Mouse (Mus musculus): ENCODE data around the gene Pip4k2b.
"Not testable (repeated sequence)": the region's sequence is repeated elsewhere in the genome, so short reads cannot be mapped to it uniquely, and the experiment has no call there.

Gene Pip4k2b

DNA sequence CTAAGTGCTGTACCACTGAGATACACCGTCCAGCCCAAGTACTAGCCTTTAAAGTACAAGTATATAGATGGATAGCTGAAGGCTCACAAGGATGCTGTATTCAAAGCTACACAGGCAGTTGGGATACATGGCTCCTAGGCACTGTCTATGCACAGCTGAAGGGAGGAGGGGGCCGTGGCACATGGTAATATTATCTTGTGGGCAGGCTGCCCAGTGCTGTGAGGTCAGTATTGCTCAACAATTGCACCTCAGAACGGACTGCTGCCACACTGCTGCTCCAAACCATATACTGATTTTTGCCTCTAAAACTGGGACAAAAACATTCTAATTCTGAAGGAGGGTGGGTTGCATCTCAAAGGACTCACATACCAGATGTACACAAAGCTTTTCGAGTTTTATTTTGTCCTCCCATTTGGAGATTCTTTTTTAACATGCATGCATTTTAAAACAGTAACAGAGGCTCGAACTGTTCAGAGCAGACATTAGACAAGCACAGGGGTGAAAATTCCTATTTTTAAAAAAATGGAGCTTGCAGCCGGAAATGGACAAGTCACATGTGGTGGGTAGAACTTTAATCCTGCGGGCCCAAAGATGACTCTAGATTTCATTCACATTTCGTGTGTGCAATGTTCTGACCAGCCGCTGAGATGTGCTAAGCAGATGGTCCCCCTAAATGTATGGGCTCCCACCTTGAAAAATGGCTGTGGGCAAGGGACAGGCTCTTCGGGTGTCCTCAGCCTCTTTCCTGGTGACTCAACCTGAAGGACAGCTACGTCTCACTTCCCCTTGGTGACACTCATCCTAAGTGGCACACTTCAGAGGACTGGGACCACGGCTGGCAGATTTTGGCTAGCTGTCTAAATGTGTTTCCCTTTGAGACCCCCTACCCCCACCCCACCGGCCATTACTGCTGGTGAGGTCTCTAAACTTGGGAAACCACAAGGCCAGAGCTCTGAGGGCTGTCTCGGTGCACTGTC lies 29.4 kb downstream of the Pip4k2b start:
- no peak for DNase-seq (ENCODE audit: low spot score in 2 of 2)

DNA sequence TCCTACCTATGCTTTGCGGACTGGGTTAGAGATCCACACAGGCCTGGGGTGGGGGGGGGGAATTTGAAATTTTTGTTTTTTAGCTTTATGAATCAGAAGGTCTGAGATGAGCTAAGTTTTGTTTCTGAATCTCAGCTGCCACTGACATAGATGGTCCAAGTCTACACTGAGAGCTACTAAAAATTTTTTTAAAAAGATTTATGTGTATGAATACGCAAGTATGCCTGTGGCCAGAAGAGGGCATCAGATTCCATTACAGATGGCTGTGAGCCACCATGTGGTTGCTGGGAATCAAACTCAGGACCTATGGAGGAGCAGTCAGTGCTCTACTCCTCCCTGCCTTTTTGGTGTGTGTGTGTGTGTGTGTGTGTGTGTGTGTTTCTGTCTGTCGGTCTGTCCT lies 30.1 kb downstream of the Pip4k2b start:
- no peak for DNase-seq (ENCODE audit: low spot score in 2 of 2)

DNA sequence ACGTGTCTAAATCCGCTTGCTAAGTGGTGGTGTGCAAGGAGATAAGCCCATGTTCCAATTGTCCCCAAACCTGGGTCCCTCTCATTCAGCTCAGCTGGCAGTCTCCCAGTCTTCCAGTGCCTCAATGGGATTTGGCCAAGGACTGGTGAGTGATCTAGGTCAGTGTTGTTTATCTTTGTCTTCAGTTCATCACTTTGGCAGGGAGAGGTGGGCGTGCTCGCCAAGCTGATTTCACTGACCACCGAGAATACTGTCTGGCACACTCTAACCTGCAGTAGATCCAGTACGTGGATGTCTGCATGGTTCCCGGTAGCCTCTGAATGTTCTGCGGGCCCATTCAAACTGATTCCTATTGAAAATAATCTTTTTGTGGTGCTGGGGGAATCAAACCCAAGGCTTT lies 30.6 kb downstream of the Pip4k2b start:
- DNase-seq (ENCODE audit: low spot score in 2 of 2) = no peak

DNA sequence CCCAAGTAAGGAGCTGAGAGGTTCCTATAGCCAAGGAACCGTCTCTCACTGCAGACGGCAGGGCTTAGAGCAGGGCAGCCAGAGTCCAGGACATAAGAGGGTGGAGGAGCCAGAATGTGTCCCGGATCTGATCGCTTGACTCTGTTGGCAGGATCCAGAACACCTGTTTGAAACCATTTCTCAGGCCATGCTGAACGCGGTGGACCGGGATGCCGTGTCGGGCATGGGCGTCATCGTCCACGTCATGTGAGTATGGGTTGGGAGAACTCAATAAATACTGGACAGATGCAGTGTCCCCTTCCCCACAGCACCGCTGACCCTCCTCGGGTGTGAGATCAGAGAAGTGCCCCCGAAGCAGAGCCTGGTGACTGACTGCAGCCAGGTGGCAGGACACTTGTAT lies 32.2 kb downstream of the Pip4k2b start:
- DNase-seq (ENCODE audit: low spot score in 2 of 2) = no peak

DNA sequence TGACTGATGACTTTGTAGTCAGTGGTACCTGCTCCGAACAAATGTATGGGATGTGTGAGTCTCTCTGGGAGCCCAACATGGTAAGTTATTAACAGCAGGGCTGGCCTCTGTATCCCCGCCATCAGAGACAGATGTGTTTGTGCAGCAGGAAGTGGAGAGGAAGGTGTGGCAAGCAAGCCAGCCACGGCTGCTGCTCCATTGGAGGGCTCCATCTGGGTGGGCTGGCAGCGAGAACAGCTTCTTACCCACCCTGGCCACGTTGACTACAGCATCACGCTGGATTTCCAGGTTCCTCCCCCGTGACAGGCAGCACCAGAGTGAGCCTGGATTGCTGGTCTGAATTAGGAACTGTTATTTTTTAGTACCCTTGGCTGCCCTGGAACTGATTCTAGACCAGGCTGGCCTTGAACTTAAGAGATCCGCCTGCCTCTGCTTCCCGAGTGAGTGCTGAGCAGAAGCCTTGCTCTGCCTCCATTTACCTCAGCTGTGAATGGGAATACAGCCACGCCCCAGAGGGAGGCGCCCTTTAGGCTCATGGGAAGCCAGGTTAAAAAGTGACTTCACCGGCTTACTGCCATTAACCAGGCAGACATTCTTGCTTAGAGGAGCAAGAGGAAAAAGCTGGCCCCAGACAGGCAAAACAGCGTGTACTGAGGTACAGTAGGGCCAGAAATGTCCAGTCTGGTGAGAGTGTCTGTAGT lies 33.2 kb downstream of the Pip4k2b start:
- no peak for DNase-seq (ENCODE audit: low spot score in 2 of 2)

GRCm38 (mm10) chr11:97710067-97710466 lies 34.4 kb downstream of the Pip4k2b start:
- not testable (repeated sequence) for DNase-seq (ENCODE audit: low spot score in 2 of 2)

GRCm38 (mm10) chr11:97703039-97703826 lies 41.3 kb downstream of the Pip4k2b start, which contains the start of gene Psmb3:
TSS of gene Psmb3 (plus strand) at chr11:97703399.
- DNase-seq (ENCODE audit: low spot score in 2 of 2) = peak; percentile 96 to 98

DNA sequence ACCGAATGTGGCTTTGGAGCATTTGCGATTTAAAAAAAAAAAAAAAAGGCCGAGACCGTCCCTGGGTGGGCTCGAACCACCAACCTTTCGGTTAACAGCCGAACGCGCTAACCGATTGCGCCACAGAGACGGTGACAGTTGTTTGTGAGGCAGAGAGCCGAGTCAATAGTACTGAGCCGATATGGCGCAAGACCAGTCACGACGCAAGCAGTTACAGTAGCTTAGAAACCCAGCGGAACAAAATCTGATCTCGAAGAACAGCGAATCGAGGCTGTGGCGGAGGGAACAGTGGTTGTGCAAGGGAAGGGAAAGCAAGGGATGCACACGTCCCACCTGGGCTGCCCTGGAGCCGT lies 42.1 kb downstream of the Pip4k2b start:
- DNase-seq (ENCODE audit: low spot score in 2 of 2) = peak; percentile 85 to 89

DNA sequence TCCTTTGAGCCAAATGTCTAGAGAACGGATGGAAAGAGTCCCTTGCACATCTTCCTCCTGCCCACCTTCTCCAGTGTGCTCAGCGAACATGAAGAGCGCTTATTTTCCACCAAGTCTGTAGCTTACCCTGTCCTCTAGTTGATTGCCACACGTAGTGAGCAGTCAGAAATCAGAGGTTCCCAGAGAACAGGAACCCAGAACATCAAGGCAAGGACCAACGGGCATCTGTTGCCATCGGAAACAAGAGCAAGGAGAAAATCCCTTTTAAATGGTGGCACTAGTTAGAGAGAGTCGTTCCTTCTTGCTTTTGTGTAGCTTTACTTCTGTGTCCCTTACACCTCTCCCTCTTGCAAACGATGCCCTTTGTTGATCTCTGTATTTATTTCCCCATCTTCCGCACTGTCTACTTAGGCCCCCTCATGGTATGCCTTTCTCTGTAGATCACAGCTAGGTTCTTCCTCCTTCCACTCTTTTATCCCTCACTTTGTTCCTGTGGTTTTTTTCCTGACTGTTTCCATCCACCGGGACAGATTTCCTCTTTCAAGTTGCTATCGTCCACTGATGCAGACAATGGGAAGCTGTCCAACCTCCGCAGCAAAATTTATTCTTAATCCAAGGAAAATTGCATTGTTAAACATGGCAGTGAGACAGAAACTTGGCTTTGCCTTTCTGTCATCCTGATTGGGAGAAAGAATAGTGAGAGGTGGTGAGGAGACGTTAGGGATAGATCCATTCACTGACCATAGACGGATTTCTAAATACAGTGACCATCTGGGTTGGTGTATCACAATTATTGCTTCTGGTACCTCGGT lies 42.7 kb downstream of the Pip4k2b start:
- DNase-seq (ENCODE audit: low spot score in 2 of 2) = no peak

- DNase-seq (ENCODE audit: low spot score in 2 of 2) = peak in 1 of 2 experiments; percentile 25
Measured at GRCm38 (mm10) chr11:97700746-97701580, 43.5 kb downstream of the Pip4k2b start.

GRCm38 (mm10) chr11:97700003-97700745 lies 44.3 kb downstream of the Pip4k2b start, which contains the start of gene Pcgf2:
TSS of gene Pcgf2 (minus strand) at chr11:97700497.
- DNase-seq (ENCODE audit: low spot score in 2 of 2) = peak; percentile 33 to 64

GRCm38 (mm10) chr11:97699626-97700002 lies 44.9 kb downstream of the Pip4k2b start:
- DNase-seq (ENCODE audit: low spot score in 2 of 2) = peak in 1 of 2 experiments; percentile 60

DNA sequence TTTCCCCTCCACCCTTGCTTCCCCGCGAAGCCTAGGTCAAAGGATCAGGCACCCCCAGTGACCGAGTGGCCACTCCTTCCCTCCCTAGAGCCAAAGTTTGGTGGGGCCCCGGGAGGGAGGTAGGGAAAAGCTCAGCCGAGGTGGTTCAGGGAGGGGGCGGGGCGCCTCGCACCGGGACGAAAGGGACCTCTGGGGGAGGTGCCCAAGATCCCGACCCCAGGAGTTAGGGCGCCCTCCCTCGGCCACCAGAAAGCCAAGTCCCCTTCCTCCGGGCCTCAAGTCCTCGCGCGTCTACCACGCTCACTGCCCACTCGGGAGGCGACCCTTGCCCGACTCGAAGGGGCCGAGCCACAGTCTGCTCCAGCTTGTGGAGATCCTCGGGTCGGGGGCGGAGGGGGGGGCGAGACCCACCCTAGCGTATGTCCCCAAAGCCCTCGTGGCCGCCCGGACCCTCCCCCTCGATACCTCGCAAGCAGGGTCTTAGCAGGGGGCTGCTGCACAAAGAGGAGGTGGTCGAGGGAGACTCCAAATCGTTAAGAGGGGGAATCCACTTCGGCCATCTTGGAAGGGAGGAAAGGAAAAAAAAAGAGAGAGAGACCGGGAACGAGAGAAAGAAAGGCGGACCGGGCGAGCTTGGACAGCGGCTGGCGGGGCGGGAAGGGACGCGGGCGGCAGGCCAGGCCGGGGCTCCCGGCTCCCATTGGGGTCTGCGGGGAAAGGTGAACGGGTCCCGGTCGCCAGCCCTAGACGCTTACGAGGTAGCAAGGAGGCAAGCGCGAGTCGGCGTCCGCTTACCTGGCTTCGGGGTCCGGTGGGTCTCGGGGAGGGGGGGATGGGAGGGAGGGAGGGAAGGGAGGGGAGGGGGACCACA lies 45.5 kb downstream of the Pip4k2b start:
- DNase-seq (ENCODE audit: low spot score in 2 of 2) = peak in 1 of 2 experiments; percentile 56

GRCm38 (mm10) chr11:97697891-97698529 lies 46.5 kb downstream of the Pip4k2b start:
- DNase-seq (ENCODE audit: low spot score in 2 of 2) = no peak

GRCm38 (mm10) chr11:97697199-97697890 lies 47.2 kb downstream of the Pip4k2b start:
- DNase-seq (ENCODE audit: low spot score in 2 of 2) = no peak

DNA sequence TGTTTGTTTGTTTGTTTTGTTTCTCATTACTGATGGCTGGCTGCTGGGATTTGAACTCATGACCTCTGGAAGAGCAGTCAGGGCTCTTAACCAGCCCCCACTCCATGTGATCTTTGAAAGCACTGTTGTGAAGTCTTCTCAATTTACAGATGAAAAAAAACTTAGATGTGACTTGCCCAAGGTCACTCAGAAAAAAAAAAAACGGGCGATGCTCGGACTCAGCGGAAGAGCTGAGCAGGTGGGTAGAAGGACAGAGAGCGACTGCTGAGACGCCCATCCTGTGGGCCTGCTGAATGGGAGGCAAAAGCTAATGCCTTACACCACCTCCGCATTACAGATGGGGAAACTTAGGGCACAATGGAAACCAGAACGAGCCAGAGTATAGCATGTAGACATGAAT lies 47.8 kb downstream of the Pip4k2b start:
- no peak for DNase-seq (ENCODE audit: low spot score in 2 of 2)

GRCm38 (mm10) chr11:97695712-97696401 lies 48.6 kb downstream of the Pip4k2b start:
- DNase-seq (ENCODE audit: low spot score in 2 of 2) = no peak

All from spleen, postnatal 10 days (tissue).